Mouse (Mus musculus) E14TG2a.4 (cell line): ENCODE measurements around the gene Gm4201.
"Not testable (repeated sequence)": the region's sequence is repeated elsewhere in the genome, so short reads cannot be mapped to it uniquely, and the experiment has no call there.

Experiments
- CTCF ChIP-seq: conservative IDR thresholded peaks from 2 replicates; pipeline ENCODE4 v1.5.1; 2014; ENCODE audit warnings: low read length
- POU5F1 ChIP-seq: IDR thresholded peaks from 2 replicates; pipeline ENCODE4 v1.6.1; 2014; ENCODE audit warnings: low read length, borderline replicate concordance

- not testable (repeated sequence) for TF ChIP-seq CTCF, POU5F1
These were observed at the start of gene Gm4201 for GRCm38 (mm10) chr7:22565243-22565642.
